Mouse (Mus musculus): ENCODE data around the gene Romo1.

- TF ChIP-seq CTCF (IDR thresholded peaks at IDR 0.05; ENCODE audit: low read depth) (no peak), EP300 (IDR thresholded peaks at IDR 0.05; ENCODE audit: low read depth) (no peak)
Observed at GRCm38 (mm10) chr2:156193066-156193862, 49.4 kb downstream of the Romo1 start.

Measured in heart, postnatal 0 days (tissue).